Mouse (Mus musculus) E14TG2a.4 (cell line): ENCODE results near the gene St14.

ENCODE experiments used
- H3K27me3 ChIP-seq: 2 replicates; pipeline ENCODE4 v1.6.1; 2014; ENCODE audit warnings: low read length, control low read depth; ENCODE audit not compliant: insufficient read depth
- H3K36me3 ChIP-seq: 2 replicates; pipeline ENCODE4 v1.6.1; 2014; ENCODE audit warnings: low read length, control low read depth; ENCODE audit not compliant: insufficient read depth
- H3K4me1 ChIP-seq: replicated peaks from 2 replicates; pipeline ENCODE4 v1.6.1; 2014; ENCODE audit warnings: low read depth, low read length, control low read depth
- H3K4me3 ChIP-seq: replicated peaks from 2 replicates; pipeline ENCODE4 v1.5.1; 2014; ENCODE audit warnings: mild to moderate bottlenecking, low read length
- H3K9me3 ChIP-seq: 2 replicates; pipeline ENCODE4 v1.6.1; 2014; ENCODE audit warnings: low read length, control low read depth
- CTCF ChIP-seq: conservative IDR thresholded peaks from 2 replicates; pipeline ENCODE4 v1.5.1; 2014; ENCODE audit warnings: low read length
- NANOG ChIP-seq: IDR thresholded peaks from 2 replicates; pipeline ENCODE4 v1.6.1; 2014; ENCODE audit warnings: borderline replicate concordance, low read length, mixed read lengths
- POU5F1 ChIP-seq: IDR thresholded peaks from 2 replicates; pipeline ENCODE4 v1.6.1; 2014; ENCODE audit warnings: low read length, borderline replicate concordance

St14 gene

DNA sequence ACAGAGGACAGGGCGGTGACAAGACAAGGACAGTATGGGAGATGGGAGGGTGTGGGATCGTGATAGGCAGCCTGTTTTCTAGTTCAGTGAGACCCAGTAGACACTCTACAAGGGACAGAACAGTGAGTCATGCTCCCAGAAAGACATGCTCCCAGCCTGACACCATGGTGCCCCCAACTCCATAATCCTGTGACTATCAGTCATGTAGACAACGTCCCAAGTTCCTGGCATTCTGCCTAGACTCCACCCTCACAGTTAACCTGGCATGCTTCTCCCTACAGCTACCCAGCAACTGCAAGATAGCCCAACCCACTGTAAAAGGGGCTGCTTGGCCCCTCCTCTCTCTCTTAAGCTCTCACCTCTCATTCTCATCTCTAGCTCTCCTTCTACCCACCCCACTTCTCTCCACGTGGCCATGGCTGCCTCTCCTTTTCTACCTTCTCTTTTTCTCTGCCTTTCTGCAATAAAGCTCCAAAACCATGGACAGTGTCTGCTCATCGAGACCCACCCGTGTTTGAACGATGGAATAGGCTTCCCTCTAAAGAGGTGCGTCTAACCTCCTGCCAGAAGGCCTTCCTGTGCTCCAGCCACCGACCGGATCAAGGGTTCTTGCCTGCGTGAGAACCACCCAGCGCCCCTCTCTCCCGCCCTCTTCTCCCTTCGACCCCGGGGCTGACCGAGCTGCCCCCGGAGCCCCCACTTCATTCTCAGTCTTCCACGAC is 39.4 kb downstream of the St14 start:
- H3K27me3 ChIP-seq = peaks cover 18% of the 10 kb centered on the region
- H3K36me3 ChIP-seq = peaks cover 76% of the 10 kb centered on the region
- no peaks in the 10 kb centered on the region for H3K9me3 ChIP-seq
- peaks cover 53% of the 10 kb centered on the region for H3K4me1 ChIP-seq
- H3K4me3 ChIP-seq = peak overlapping the region; percentile 41
- TF ChIP-seq NANOG (no peak), POU5F1 (no peak), CTCF (no peak)

DNA sequence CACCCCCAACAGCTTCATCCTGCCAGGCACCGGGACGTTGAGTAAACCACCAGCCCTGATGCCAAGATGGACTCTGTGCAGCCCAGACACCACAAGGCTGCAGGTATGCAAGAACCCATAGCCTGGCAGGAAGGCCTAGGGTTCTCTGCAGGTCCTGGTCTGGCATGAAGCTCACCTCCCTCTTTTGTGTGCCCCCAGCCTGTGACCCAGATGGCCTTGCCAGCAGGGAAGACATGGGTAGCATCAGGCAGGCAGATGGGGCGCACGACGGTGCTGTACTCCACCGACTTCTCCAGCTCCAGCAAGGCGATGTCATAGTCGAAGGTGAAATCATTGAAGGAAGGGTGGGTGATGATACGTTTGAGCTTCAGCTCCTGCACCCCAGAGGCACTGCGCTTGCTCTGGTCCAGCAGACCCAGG is 40.5 kb downstream of the St14 start:
- Histone ChIP-seq H3K4me3 (no peak overlapping the region), H3K4me1 (peaks cover 46% of the 10 kb centered on the region), H3K36me3 (peaks cover 65% of the 10 kb centered on the region), H3K27me3 (peaks cover 24% of the 10 kb centered on the region), H3K9me3 (no peaks in the 10 kb centered on the region)
- TF ChIP-seq NANOG (no peak), CTCF (no peak), POU5F1 (no peak)

DNA sequence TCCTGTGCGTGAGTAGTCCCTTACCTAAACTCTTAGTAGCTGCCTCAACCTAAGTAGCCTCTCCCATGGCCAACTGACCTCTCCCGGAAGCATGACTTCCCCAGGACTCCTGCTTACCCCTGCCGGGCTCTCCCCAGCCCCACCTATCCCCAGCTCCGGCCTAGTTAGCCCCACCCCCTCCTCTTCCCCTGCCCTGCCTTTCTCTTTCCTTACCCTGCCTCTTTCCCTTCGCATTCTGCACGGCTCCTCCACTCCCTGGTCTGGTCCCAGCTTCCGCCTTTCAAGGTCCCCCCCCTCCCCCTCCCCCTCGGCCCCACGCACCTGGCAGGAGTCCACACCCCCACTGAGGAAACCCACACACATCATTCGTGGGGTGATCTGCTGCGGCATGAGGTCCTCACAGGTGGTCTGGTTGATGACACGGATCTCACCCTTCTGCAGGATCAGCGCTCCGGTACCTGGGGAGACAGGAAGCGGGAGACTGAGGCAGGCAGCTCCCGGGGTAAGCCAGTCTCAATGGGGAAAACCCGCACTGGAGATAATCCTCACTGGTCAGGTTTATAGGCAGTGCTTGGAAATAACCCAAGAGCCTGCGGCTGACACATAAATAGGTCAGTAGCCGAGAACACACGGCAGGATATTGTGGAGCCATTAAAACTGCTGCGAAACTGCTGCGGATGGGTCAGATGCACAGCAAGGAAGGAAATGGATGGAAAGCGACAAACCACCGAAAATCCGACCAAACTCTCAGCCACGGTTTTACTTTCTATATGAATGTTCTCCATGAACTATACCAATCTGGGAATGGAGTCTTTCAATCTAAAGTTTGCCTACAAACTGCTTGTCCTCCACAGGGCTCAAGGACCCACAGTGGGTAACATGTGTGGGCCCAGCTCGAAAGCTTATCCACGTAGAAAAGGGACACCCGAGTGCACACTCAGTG is 41.3 kb downstream of the St14 start:
- Histone ChIP-seq H3K27me3 (peaks cover 25% of the 10 kb centered on the region), H3K9me3 (no peaks in the 10 kb centered on the region), H3K36me3 (peaks cover 57% of the 10 kb centered on the region), H3K4me1 (peaks cover 39% of the 10 kb centered on the region), H3K4me3 (peak overlapping the region; percentile 41; the same call in 1 of the 2 replicates)
- TF ChIP-seq NANOG = no peak
- TF ChIP-seq POU5F1 = no peak
- no peak for TF ChIP-seq CTCF

DNA sequence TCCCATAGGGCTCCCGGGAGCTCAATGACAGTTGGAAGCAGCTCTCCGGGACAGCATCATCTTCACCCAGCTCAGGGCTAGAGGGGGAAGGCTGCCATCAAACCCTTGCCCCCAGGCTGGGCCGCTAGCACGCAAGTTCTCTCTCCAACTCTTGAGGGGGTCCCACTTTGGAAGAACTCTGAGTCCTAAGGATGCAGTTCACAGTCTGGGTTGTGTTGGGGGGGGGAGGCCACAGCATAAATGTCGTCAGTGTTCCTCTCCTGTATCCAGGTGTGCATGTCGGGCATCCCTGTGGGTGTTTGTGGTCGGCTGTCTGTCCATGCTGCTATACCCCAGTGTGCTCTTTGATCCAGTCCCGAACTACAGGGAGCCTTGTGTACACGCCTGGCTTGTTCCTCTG is 42.1 kb downstream of the St14 start:
- Histone ChIP-seq H3K27me3 (peaks cover 31% of the 10 kb centered on the region), H3K4me1 (peaks cover 42% of the 10 kb centered on the region), H3K9me3 (no peaks in the 10 kb centered on the region), H3K36me3 (peaks cover 52% of the 10 kb centered on the region), H3K4me3 (no peak overlapping the region; the same call in 1 of the 2 replicates)
- TF ChIP-seq CTCF (no peak), POU5F1 (no peak), NANOG (no peak)

DNA sequence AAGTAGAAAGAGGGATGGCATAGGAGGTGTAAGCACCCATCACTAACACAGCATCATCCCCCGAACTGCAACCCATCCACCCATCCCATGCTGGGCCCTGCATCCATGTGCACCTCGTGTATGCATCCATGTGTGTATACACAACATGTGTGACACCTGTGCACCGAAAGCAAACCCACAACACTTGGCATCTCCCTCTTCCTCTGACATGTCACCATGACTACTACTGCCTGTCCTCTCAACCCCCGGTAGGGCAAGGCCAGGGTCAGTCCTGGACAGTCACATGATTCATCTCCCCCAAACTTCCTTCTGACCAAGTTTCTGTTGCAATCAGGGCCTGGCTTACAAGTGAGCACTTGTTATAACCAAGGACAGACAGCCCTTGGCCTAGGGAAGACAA is 42.8 kb downstream of the St14 start:
- Histone ChIP-seq H3K36me3 (peaks cover 47% of the 10 kb centered on the region), H3K9me3 (no peaks in the 10 kb centered on the region), H3K4me3 (no peak overlapping the region), H3K4me1 (peaks cover 49% of the 10 kb centered on the region), H3K27me3 (peaks cover 32% of the 10 kb centered on the region)
- TF ChIP-seq CTCF = no peak
- no peak for TF ChIP-seq NANOG
- TF ChIP-seq POU5F1 = no peak

DNA sequence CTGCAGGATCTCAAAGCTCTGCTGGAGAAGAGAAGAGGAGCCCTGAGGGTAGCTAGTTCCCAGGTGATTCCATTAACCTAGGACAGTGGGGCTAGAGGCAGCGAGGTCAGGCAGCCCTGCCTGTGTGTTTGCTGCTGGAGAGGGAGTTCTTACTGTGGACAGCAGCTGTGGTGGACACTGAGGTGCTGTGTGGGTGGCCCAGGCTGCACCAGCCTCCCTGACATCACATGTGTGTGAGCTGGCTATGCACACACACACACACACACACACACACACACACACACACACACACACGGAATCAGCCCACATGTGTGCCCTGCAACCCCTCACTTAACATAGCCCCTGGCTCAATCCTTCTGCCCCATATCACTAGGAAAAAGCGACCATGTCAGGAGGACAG is 43.5 kb downstream of the St14 start:
- peaks cover 40% of the 10 kb centered on the region for H3K36me3 ChIP-seq
- H3K9me3 ChIP-seq = no peaks in the 10 kb centered on the region
- peaks cover 39% of the 10 kb centered on the region for H3K27me3 ChIP-seq
- H3K4me3 ChIP-seq = no peak overlapping the region
- TF ChIP-seq POU5F1 (no peak), CTCF (no peak), NANOG (no peak)
- peaks cover 52% of the 10 kb centered on the region for H3K4me1 ChIP-seq

DNA sequence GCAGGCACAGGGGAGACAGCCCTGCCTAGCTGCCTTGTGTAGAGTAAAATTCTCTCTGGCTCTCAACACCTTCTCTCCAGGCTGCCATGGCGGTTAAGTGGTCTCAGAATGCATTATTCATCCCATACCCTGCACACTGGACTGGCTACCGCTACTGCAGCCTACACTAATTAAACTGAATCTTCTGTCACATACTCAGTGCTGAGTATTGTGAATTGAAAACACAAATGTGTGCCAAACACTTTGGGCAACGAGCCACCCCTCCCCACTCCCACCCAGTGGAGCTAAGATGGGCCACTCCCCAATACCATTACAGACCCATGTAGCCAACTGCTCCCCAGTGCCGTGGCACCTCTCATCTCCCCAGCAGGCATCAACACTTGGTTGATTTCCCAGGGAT is 44.2 kb downstream of the St14 start:
- H3K9me3 ChIP-seq = no peaks in the 10 kb centered on the region

DNA sequence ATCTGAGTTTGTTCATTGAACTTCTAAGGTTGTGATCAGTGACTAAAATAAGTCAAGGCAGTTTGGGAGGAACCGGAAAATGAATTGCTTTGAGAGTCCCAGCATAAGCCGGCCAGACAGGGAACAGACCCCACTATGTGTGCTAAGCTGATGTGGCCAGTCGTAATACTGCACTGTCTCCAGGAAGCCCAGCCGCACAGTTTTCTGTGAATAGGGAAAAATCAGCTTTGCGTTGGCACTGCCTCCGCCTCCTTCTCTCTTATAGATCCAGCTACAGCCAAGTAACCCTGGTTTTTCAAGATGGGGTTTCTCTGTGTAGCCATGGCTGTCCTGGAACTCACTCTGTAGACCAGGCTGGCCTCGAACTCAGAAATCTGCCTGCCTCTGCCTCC is 44.9 kb downstream of the St14 start:
- peaks cover 49% of the 10 kb centered on the region for H3K4me1 ChIP-seq
- TF ChIP-seq NANOG = no peak
- TF ChIP-seq CTCF = no peak
- TF ChIP-seq POU5F1 = no peak
- H3K9me3 ChIP-seq = no peaks in the 10 kb centered on the region

More for the DNA sequence above, 44.2 kb downstream of the St14 start:
- no peak for TF ChIP-seq NANOG
- Histone ChIP-seq H3K27me3 (peaks cover 44% of the 10 kb centered on the region), H3K36me3 (peaks cover 34% of the 10 kb centered on the region), H3K4me3 (no peak overlapping the region), H3K4me1 (peaks cover 51% of the 10 kb centered on the region)

More for the DNA sequence above, 44.9 kb downstream of the St14 start:
- peaks cover 44% of the 10 kb centered on the region for H3K27me3 ChIP-seq
- H3K36me3 ChIP-seq = peaks cover 31% of the 10 kb centered on the region
- no peak overlapping the region for H3K4me3 ChIP-seq
